21 mouse cellular contexts compared by ENCODE assay signal in genomic region chr7:113027125-113027801, GRCm38 (mm10).
DNase-seq lines count a peak whose midpoint lies in the region; ATAC-seq lines count a peak whose summit lies in the region.
"Had no signal": no experiment of that assay in that cellular context is flagged by ENCODE, and none has a peak within 500 bp of the region (broad histone marks: within the 10 kb centered on the region; RNA-seq: fewer than 3 reads in every experiment).

No protein-coding gene starts in this region.

- H3K9me3 ChIP-seq in kidney, embryonic 16.5 days (ENCODE audit: low read length) = no peaks in the 10 kb centered on the region
- H3K9me3 ChIP-seq: embryonic facial prominence, embryonic 12.5 days; forebrain, embryonic 12.5 days; heart, embryonic 10.5 days; hindbrain, embryonic 15.5 days had no signal

- H3K27ac ChIP-seq in kidney, embryonic 16.5 days (ENCODE audit: low read length) = no peak overlapping the region
- H3K27ac ChIP-seq: embryonic facial prominence, embryonic 12.5 days; forebrain, embryonic 12.5 days; gastrocnemius, adult 2 months; heart, embryonic 10.5 days; hindbrain, embryonic 15.5 days had no signal

- 61% methylated on average over 5 of the region's 5 CpGs for WGBS in kidney, embryonic 16.5 days

- peak; percentile 10 for DNase-seq in left cerebral cortex, postnatal 4 days
- DNase-seq in left cerebral cortex, adult 8-10 months (ENCODE audit: low spot score in 2 of 2) = no peak
- DNase-seq in cerebellum, adult 18-20 months = peak; percentile 84 to 88
- peak; percentile 91 for DNase-seq in cerebellum, adult 9-11 months
- DNase-seq in cerebellum, postnatal 36 days = peak; percentile 78 to 87
- no peak for DNase-seq in embryo, embryonic 11 days
- DNase-seq in thymus, postnatal 0 days (ENCODE audit: low spot score) = no peak
- DNase-seq: adrenal gland, adult 2 months; adrenal gland, postnatal 25 days; forebrain, postnatal 0 days; gastrocnemius, adult 2 months; gastrocnemius, postnatal 25 days; heart, postnatal 10 days; kidney, adult 8-10 months had no signal

- no peak overlapping the region for H3K4me2 ChIP-seq in kidney, embryonic 16.5 days (replicated peaks; ENCODE audit: low read depth, low read length)
- H3K4me2 ChIP-seq: embryonic facial prominence, embryonic 12.5 days; forebrain, embryonic 12.5 days; hindbrain, embryonic 15.5 days had no signal

- H3K4me3 ChIP-seq in kidney, embryonic 16.5 days (ENCODE audit: low read length) = no peak overlapping the region
- H3K4me3 ChIP-seq: embryonic facial prominence, embryonic 12.5 days; forebrain, embryonic 12.5 days; gastrocnemius, adult 2 months; heart, embryonic 10.5 days; hindbrain, embryonic 15.5 days had no signal

- no peak for ATAC-seq in kidney, embryonic 16.5 days (ENCODE audit: low FRiP score, low TSS enrichment)
- ATAC-seq: forebrain, postnatal 0 days; inflammation-experienced regulatory T-cells, adult 6 months; intestine, postnatal 0 days had no signal

- H3K27me3 ChIP-seq in kidney, embryonic 16.5 days (ENCODE audit: insufficient read depth, low read length) = no peaks in the 10 kb centered on the region
- H3K27me3 ChIP-seq: embryonic facial prominence, embryonic 12.5 days; hindbrain, embryonic 15.5 days had no signal

- intact Hi-C loops in left cerebral cortex, postnatal 4 days (cut with DNase I) = no loop called here

- H3K9ac ChIP-seq in kidney, embryonic 16.5 days (replicated peaks; ENCODE audit: low read length) = no peak overlapping the region
- H3K9ac ChIP-seq: embryonic facial prominence, embryonic 12.5 days; forebrain, embryonic 12.5 days; forebrain, postnatal 0 days; hindbrain, embryonic 15.5 days had no signal

- no peaks in the 10 kb centered on the region for H3K36me3 ChIP-seq in kidney, embryonic 16.5 days (ENCODE audit: insufficient read depth, low read length)
- H3K36me3 ChIP-seq: embryonic facial prominence, embryonic 12.5 days; forebrain, embryonic 12.5 days; heart, embryonic 10.5 days; hindbrain, embryonic 15.5 days had no signal

- no peaks in the 10 kb centered on the region for H3K4me1 ChIP-seq in kidney, embryonic 16.5 days (ENCODE audit: insufficient read depth, low read length)
- H3K4me1 ChIP-seq: embryonic facial prominence, embryonic 12.5 days; forebrain, embryonic 12.5 days; hindbrain, embryonic 15.5 days had no signal

Comparison
In these comparisons a context has a peak if more than half of its experiments do, and no peak if none do; other contexts are left out.
1. DNase-seq: peak in left cerebral cortex, postnatal 4 days (single experiment), cerebellum, adult 18-20 months (2 of 2), cerebellum, adult 9-11 months (single experiment) and cerebellum, postnatal 36 days (2 of 2); none in left cerebral cortex, adult 8-10 months (0 of 2), embryo, embryonic 11 days (single experiment) and thymus, postnatal 0 days (single experiment).